Mouse (Mus musculus): ENCODE data around the gene Epha6.
"Not testable (repeated sequence)": the region's sequence is repeated elsewhere in the genome, so short reads cannot be mapped to it uniquely, and the experiment has no call there.

Epha6 gene

GRCm38 (mm10) chr16:59923696-59924095, 681.6 kb downstream of the Epha6 start:
- DNase-seq (ENCODE audit: low spot score): no peak

- no peak for DNase-seq (ENCODE audit: low spot score)
Measured at GRCm38 (mm10) chr16:59880073-59880472, 725.3 kb downstream of the Epha6 start.

- no peak for DNase-seq (ENCODE audit: low spot score)
Measured at GRCm38 (mm10) chr16:59871792-59872191, 733.5 kb downstream of the Epha6 start.

GRCm38 (mm10) chr16:59854160-59854717, 751.1 kb downstream of the Epha6 start:
- peak; percentile 63 for DNase-seq (ENCODE audit: low spot score)

GRCm38 (mm10) chr16:59852689-59853088, 752.6 kb downstream of the Epha6 start:
- peak; percentile 10 for DNase-seq (ENCODE audit: low spot score)

GRCm38 (mm10) chr16:59846574-59846973, 758.8 kb downstream of the Epha6 start:
- DNase-seq (ENCODE audit: low spot score): peak; percentile 69

- no peak for DNase-seq (ENCODE audit: low spot score)
Measured at GRCm38 (mm10) chr16:59836778-59837177, 768.6 kb downstream of the Epha6 start.

GRCm38 (mm10) chr16:59836304-59836703, 769.0 kb downstream of the Epha6 start:
- no peak for DNase-seq (ENCODE audit: low spot score)

- no peak for DNase-seq (ENCODE audit: low spot score)
Measured at GRCm38 (mm10) chr16:59832468-59832867, 772.9 kb downstream of the Epha6 start.

- DNase-seq (ENCODE audit: low spot score): no peak
Measured at GRCm38 (mm10) chr16:59829655-59830054, 775.7 kb downstream of the Epha6 start.

- not testable (repeated sequence) for DNase-seq (ENCODE audit: low spot score)
Measured at GRCm38 (mm10) chr16:59799790-59800189, 805.5 kb downstream of the Epha6 start.

- no peak for DNase-seq (ENCODE audit: low spot score)
Measured at GRCm38 (mm10) chr16:59772297-59772696, 833.0 kb downstream of the Epha6 start.

GRCm38 (mm10) chr16:59770421-59770820, 834.9 kb downstream of the Epha6 start:
- no peak for DNase-seq (ENCODE audit: low spot score)

- no peak for DNase-seq (ENCODE audit: low spot score)
Measured at GRCm38 (mm10) chr16:59769936-59770335, 835.4 kb downstream of the Epha6 start.

- no peak for DNase-seq (ENCODE audit: low spot score)
Measured at GRCm38 (mm10) chr16:59760875-59761274, 844.5 kb downstream of the Epha6 start.

GRCm38 (mm10) chr16:59750905-59751304, 854.4 kb downstream of the Epha6 start:
- no peak for DNase-seq (ENCODE audit: low spot score)

- DNase-seq (ENCODE audit: low spot score): no peak
Measured at GRCm38 (mm10) chr16:59743669-59744068, 861.7 kb downstream of the Epha6 start.

GRCm38 (mm10) chr16:59715524-59715923, 889.8 kb downstream of the Epha6 start:
- no peak for DNase-seq (ENCODE audit: low spot score)

- DNase-seq (ENCODE audit: low spot score): no peak
Measured at GRCm38 (mm10) chr16:59693230-59693629, 912.1 kb downstream of the Epha6 start.

- DNase-seq (ENCODE audit: low spot score): no peak
Measured at GRCm38 (mm10) chr16:59689120-59689519, 916.2 kb downstream of the Epha6 start.

GRCm38 (mm10) chr16:59685135-59685534, 920.2 kb downstream of the Epha6 start:
- DNase-seq (ENCODE audit: low spot score): no peak

- DNase-seq (ENCODE audit: low spot score): peak; percentile 89
Measured at GRCm38 (mm10) chr16:59683434-59683833, 921.9 kb downstream of the Epha6 start.

- DNase-seq (ENCODE audit: low spot score): no peak
Measured at GRCm38 (mm10) chr16:59682216-59682891, 923.0 kb downstream of the Epha6 start.

- DNase-seq (ENCODE audit: low spot score): no peak
Measured at GRCm38 (mm10) chr16:59666938-59667337, 938.4 kb downstream of the Epha6 start.

All from retina, embryonic 14.5 days (tissue).